Mouse (Mus musculus) left cerebral cortex, adult 18-20 months (tissue): ENCODE data around the gene Rbms3. TPM values are rescaled to one million over a fixed set of nuclear protein-coding genes. Genes with fewer than 3 reads are reported as not detected.
A peak's percentile ranks its signal among the peaks of the same experiment; 100 is the strongest.

ENCODE experiments used
- DNase-seq, 2 experiments: peaks; one replicate each; pipeline ENCODE4 v3.0.0; 2021 to 2022; ENCODE audit warnings: low spot score in 2 of 2, mixed read lengths in 1 of 2
- total RNA-seq, 2 experiments: library from RNA; stranded (reverse); gene quantifications; 2 replicates each; pipeline ENCODE4 v1.2.3; 2021

Gene Rbms3
- total RNA-seq, 2 experiments from 2014 or later: 11.6 to 12.9 TPM

- no peak for DNase-seq
Observed at GRCm38 (mm10) chr9:117378131-117378890, 251.4 kb downstream of the Rbms3 start.

DNA sequence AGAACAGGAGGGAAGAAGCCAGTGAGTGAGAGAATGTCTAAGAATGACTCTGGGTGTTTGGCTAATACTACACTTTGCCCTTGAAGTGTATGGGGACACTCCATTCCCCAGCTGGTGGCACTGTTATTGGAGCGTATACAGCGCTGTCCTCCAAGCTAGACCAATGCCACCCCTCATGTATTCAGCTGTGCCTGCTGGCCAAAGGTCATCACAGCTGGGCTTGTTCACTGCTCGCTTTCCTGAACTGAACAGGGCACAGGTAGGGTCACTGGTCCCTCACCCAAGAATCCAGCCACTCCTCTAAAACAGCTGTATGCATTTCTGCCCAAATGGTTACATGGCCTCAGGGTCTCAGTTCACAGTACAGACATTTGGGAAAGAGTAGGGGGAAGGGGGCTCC lies 253.9 kb downstream of the Rbms3 start:
- DNase-seq: no peak

- no peak for DNase-seq
Observed at GRCm38 (mm10) chr9:117373164-117373741, 256.5 kb downstream of the Rbms3 start.

DNA sequence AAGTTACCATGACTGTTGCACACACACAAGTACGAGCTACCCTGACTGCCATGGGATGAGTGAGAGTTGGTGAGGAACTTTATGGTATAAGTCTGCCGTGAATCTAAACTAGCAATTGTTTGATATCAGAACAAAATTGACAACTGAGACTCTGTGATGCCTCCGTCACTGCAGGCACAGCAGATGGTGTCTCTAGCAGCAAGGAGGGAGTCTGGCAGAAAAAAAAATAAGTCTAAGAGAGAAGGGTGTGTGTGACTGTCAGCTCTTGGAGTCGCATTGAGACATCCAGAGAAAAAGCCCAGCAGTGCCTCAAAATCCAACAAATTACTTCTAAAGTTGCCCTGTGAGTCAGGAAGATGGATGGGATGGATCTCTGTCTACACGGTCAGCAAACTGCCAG lies 257.7 kb downstream of the Rbms3 start:
- no peak for DNase-seq

DNA sequence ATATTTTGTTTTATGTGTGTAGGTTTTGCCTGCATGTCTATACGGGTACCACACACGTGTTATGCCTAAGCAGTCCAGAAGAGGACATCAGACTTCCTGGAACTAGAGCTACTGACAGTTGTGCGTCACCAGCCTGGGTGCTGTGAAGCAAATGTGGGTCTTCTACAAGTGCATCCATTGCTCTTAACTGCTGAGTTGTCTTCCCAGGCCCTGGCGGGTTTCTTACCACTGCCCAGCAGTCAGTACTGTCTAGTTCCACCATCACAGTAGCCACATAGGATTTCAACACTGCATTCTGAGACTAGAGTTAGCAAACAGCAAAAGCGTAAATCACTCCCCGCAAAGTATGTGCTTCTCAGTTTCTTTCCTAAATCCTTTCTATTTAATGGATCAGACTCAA lies 259.6 kb downstream of the Rbms3 start:
- DNase-seq: no peak

DNA sequence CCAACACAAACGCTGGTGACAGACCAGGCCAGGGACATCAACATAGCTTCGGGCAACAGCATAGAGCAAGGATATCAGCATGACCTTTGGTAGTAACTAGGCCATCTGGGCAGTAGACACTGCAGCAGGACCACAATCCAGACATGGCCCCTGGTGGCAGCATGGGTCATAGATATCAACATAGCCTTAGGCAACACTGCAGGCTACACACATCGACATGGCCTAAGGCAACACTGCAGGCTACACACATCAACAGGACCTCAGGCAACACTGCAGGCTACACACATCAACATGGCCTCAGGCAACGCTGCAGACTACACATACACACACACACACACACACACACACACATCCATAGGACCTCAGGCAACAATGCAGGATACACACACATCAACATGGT lies 261.7 kb downstream of the Rbms3 start:
- DNase-seq: no peak

DNA sequence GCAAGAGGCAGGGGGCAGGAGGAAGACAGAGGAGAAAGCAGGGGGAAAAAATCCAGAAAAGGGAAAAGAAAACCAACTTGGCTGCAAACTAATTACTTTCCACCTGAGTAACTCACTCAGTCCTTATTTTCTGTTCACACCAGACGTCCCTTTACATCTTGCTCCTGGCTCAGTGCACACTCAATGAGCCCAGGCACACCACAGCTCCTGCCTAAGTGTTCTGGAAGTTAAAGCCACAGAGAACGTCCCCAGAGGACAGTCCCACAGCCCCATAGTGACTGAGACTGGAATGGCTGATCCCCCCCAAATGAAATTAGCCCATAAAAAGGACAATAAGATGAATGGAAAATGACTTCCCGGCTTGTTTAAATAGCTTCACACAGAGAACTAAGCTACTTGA lies 265.1 kb downstream of the Rbms3 start:
- DNase-seq: no peak

GRCm38 (mm10) chr9:117361431-117361830 lies 268.3 kb downstream of the Rbms3 start:
- no peak for DNase-seq

DNA sequence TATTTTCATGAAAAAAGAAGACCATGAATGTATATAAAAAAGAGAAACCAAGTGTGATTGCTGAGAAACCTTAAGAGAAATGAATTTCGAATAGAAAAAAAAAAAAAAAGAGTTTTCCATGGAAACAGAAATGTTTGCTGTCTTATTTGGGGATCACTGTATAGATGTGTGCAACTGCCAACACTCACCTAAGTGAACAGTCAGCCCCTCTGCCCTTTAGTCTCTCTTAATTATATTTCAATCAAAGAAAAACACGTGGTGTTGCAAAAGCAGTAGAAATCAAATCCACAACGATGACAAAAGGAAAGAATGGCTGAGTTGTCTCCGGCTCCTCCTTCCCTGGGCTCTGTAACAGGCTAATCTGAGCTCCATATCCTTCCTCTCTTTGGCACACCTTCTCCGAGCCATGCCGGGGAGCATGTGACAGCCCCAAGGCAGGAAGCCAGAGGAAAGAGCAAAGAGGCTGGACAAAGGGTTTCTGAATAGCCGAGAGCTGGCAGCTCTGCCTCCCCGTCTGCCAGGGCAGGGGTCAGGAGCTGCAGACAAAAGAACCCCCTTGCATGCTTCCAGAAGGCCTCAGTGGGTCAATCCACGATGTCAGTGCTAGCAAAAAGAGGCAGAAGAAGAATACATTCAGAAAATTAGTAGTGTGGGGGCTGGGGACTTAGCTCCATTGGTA lies 272.8 kb downstream of the Rbms3 start:
- DNase-seq: peak; percentile 6 to 33

GRCm38 (mm10) chr9:117355501-117355900 lies 274.2 kb downstream of the Rbms3 start:
- DNase-seq: no peak

- DNase-seq: no peak
Observed at GRCm38 (mm10) chr9:117342336-117342735, 287.4 kb downstream of the Rbms3 start.

GRCm38 (mm10) chr9:117330681-117331080 lies 299.0 kb downstream of the Rbms3 start:
- DNase-seq: no peak

DNA sequence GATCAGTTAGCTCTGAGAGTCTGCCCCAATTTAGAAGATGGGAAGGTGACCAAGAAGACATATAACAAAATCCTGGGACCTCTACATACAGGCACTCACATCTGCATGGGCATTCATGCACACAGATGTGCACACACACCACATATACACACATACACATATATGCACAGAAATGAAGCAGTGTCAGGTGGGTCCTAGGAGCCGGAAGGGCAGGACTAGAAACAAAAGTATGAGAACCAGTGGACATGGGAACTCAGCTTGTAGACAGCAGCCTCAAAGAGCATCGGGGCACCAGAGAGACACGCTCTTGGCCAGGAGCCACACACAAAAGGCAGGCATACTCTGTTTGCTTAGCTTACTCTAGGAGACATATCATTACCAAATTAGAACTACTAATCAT lies 310.4 kb downstream of the Rbms3 start:
- no peak for DNase-seq

GRCm38 (mm10) chr9:117318461-117318860 lies 311.3 kb downstream of the Rbms3 start:
- no peak for DNase-seq

DNA sequence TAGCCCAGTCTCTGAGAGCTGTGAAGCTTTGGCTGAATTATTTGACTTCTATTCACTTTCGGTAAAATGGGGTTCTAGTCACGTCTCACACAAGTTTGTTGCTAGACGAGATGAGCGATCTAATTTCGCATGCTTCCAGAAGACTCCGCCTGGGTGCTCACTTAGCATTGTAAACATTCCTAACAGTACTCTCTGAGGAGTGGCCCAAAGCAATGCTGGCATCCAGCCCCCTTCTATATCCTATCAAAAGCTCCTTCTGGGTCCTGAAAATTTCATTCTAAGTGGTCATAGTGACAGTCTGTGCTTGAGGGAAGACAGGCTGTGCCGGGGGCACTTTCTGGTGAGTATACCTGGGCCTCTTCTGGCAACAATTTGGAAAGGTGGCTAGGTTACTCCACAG lies 312.5 kb downstream of the Rbms3 start:
- no peak for DNase-seq

DNA sequence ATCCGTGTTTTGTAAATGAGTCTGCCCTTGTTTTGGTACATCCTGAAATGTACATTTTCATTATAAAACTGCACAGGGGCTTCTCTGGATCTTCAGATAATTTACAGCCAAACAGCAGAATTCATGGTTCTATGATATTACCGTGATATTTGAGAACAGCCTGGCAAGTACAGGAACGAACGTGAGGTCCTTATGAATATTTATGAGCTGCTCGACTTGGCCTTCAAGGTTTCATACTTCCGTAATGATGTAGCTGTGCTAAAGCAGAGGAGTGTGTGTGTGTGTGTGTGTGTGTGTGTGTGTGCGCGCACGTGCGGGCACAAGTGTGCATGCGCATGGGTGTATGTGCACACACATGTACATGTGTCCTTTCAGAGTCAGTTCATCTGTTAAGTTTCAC lies 316.1 kb downstream of the Rbms3 start:
- DNase-seq: no peak

DNA sequence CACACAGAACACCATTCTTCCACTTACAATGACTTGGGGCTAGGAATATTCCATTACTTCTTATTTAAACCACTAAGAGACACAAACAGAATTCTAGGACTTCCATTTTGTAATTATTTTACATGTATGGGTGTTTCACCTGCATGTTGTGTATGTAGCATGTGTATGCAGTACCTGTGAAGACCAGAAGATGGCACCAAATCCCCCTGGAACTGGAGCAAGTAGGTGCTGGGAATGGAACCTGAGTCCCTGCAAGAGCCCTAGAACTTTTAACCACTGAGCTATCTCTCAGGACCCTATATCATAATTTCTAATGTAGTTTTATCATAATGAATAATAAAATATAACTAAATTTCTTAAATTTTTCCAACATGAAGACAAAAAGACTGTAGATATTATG lies 319.9 kb downstream of the Rbms3 start:
- DNase-seq: no peak

- DNase-seq: no peak
Observed at GRCm38 (mm10) chr9:117298991-117299390, 330.7 kb downstream of the Rbms3 start.

GRCm38 (mm10) chr9:117297662-117298531 lies 331.8 kb downstream of the Rbms3 start:
- no peak for DNase-seq

GRCm38 (mm10) chr9:117291066-117291850 lies 338.5 kb downstream of the Rbms3 start:
- no peak for DNase-seq

DNA sequence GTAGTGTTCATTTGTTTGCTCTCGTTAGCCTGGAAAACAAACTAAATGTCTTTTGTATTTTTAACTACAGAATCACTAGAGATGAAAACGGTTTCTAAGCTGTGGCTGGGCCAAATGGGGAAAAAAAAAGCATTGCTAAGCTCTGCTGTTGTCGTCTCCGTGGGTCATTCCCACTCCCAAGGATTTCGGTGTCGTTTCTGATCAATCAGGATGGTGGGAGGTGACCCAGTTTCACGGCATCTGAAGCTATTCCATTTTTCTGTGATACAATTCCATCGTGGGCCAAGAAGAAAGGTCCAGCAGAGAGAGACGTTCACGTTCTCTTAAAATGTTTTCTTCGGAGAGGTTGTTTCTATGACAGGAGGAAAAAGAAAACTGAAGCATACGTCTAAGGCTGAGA lies 354.9 kb downstream of the Rbms3 start:
- DNase-seq: no peak
